Mouse (Mus musculus): Measurements from ENCODE around the gene Rasa2.
"Not testable (repeated sequence)": the region's sequence is repeated elsewhere in the genome, so short reads cannot be mapped to it uniquely, and the experiment has no call there.

Rasa2 gene

DNA sequence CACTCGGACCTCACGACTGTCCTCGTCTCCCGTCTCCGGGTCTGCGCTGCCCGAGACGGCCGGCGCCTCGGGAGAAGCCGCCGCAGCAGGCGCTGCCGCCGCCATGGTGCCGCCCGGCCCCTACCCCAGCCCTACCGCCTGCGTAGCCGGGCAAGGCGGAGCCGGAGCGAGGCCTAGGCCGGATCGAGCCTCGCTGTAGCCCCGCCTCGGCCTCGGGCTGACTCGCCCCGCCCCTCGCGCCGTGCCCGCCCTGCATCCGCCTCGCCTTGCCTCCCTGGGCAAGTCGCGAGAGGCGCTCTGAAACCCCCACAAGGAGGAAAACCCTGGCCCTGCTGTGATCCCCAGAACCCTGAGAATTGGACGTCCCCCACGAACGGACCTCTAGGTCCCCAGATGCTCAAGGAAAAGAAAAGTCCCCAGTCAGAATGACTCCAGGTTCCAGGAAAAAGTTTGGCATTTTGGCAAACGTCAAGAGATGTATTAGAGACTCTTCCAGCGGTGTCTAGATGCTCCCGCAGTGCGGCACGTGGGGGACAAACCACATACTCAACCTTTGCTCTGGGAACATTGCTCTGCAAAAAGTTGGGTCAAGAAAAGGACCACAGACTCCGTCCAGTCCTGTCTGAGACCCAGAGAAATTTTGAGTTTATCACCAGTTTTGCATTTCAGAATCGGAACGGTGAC lies at the start of gene Rasa2:
Rasa2 (minus strand) TSS at position 229 of the 684 bp plus-strand sequence.
- DNase-seq = peak; percentile 96 to 97

GRCm38 (mm10) chr9:96678611-96679010 lies 47.2 kb upstream of the Rasa2 start:
- no peak for DNase-seq

DNA sequence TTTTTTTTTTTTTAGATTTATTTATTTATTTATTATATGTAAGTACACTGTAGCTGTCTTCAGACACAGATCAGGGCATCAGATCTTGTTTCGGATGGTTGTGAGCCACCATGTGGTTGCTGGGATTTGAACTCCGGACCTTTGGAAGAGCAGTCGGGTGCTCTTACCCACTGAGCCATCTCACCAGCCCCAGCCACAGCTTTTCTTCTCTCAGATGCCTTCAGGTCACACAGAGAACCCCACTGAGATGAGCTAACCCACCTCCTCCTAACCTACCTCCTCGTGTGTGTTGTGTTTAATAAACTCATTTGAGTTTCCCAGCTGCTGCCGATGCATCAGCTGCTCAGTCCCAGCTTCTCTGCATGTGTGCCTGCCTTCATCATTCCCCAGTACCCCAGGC lies 46.3 kb upstream of the Rasa2 start:
- not testable (repeated sequence) for DNase-seq

DNA sequence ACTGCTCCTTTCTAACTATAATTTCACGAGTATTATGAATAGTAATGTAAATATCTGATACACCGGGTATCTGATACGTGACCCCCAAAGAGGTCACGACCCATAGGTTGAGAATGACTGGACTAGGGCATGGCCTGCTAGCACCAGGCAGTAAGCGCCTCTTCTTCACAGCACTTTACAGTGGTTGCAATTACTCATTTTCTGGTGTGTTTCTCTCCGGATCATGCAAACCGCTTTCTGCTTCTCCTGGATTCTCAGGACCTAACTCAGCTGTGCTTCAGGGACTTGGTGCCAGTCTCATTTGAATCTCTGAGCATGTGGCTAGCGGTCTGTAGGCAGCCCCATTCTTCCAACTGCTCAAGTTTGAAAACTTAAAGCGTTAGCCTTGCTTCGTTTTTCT lies 45.3 kb upstream of the Rasa2 start:
- DNase-seq = no peak

DNA sequence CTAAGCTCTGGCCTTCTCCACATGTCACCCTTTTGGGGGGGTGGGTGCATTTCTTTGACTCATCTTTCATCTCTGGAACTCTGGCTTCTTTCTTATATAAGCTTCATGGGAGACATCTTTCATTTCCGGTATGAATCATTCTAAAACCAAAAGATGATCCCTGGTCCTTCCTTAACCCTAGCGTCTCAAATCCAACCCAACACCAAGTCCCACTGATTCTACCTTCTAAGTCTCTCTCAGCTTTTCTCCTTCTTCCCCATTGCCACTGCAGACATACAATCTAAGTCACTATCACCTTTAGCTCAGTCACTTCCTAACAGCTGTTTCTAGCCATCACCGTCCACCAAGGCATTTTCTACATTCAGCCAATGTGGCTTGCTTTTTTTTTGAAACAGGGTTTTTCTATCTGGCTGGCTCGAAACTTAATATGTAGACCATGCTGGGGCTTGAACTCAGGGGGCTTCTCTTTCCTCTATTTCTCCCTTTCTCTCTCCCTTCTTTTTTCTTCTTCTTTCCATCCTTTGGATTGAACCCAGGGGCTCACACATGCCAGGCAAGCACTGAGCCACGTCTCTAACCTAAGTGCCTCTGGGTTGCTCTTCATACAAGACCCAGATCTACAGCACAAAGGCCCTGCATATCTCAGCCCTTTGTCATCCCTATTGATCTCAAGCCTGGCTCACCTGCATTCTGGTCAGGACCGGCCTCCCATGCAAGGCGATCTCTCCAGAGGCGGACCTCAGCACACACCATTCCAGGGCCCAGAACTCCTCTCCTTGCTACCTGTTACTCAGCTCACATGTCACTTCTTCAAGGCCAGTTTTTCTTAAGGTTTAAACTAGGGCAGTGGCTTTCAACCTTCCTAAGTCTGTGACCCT lies 44.6 kb upstream of the Rasa2 start:
- no peak for DNase-seq

DNA sequence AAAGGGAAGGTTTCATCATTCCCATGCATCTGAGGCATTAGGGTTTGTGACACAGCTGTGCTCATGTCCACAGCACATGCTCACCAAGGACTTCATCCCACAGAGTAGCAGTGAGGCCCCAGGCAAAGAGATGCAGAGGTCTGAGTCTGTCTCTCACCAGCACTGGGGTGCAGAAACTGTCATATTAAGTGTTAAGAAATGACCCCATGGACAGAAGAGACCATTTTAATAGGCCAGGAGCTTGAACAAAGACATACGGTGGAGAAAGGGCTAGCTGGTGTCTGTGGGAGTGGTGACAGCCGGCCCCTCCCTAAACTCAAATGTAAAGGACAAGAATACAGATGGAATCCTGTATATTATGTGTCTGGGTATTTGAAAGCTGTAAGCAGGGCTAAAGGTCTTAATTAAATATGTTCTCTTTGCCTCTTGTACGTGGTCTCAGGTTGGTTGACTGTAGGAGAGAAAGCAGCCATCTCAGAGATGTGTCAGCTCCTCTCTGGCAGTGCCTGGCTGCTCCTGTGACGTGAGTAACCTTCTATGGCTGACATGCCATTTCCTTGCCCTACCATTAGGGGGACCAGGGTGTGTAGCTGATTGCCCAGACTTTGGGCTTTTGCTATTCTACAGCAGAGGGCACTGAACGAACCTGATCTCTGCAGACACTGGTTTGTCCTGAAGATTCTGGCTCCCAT lies 43.8 kb upstream of the Rasa2 start:
- DNase-seq = peak; percentile 68 to 76

GRCm38 (mm10) chr9:96674301-96674700 lies 42.9 kb upstream of the Rasa2 start:
- DNase-seq = no peak

DNA sequence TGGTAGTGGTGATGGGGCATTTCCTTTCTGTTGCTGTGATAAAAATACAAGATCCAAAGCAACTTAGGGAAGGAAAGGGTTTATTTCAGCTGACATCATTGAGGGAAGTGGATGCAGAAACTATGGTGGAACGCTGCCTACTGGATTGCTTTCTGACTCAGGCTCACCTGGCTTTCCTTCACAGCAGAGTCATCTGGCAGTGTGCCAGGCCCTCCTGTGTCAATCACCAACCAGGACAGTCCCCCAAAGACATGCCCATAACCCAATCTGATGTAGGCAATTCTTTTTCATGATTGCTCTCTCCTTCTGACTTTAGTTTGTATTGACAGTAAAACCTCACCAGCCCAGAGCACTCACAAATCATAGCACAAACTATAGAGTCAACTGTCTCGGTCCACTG lies 41.0 kb upstream of the Rasa2 start:
- no peak for DNase-seq

GRCm38 (mm10) chr9:96671249-96671648 lies 39.8 kb upstream of the Rasa2 start:
- no peak for DNase-seq

- peak; percentile 93 to 96 for DNase-seq
Observed at GRCm38 (mm10) chr9:96669877-96670276, 38.5 kb upstream of the Rasa2 start.

- peak; percentile 67 to 73 for DNase-seq
Observed at GRCm38 (mm10) chr9:96668628-96669027, 37.2 kb upstream of the Rasa2 start.

- DNase-seq = no peak
Observed at GRCm38 (mm10) chr9:96660510-96661244, 29.3 kb upstream of the Rasa2 start.

GRCm38 (mm10) chr9:96659801-96660200 lies 28.4 kb upstream of the Rasa2 start:
- no peak for DNase-seq

- DNase-seq = no peak
Observed at GRCm38 (mm10) chr9:96653538-96653937, 22.1 kb upstream of the Rasa2 start.

GRCm38 (mm10) chr9:96652763-96653162 lies 21.3 kb upstream of the Rasa2 start:
- DNase-seq = peak; percentile 46 to 55

DNA sequence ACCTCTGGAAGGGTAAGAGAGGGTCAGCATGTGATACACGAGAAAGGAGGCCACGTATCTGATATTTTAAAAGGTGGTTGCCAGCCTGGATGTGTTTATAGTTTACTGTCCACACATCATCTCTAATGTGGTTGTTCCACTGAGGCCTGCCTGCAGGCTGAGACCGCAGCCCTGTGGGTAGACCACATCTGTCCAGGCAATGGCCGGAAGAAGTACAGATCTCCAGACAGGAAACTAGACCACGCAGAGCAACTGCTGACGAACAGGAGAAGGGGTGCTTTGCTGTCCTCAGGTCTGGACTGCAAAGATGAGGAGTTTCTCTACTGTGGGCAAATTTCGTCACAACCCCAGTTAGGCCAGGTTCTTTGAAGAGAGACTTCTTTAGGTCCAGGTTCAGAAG lies 19.4 kb upstream of the Rasa2 start:
- DNase-seq = no peak

DNA sequence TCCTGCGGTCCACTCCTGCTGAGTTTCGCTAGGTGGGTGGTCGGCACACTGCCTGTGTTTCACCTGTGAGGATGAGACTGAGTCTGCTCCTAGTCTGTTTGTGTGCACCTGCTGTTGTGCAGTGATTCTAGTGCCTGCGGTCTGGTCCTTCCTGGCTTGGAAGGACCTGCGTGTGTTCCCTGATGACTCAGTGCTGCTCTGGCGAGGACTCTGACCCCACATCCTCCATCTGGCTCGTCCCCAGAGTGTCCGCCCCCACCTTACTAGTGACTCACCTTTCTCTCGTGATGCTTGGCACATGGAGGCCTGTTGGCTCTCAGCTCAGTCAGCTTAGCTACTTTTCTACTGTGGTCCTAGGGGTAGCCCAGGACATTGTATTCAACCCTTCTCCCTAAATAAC lies 18.5 kb upstream of the Rasa2 start:
- peak; percentile 52 to 64 for DNase-seq

- no peak for DNase-seq
Observed at GRCm38 (mm10) chr9:96649362-96649761, 17.9 kb upstream of the Rasa2 start.

DNA sequence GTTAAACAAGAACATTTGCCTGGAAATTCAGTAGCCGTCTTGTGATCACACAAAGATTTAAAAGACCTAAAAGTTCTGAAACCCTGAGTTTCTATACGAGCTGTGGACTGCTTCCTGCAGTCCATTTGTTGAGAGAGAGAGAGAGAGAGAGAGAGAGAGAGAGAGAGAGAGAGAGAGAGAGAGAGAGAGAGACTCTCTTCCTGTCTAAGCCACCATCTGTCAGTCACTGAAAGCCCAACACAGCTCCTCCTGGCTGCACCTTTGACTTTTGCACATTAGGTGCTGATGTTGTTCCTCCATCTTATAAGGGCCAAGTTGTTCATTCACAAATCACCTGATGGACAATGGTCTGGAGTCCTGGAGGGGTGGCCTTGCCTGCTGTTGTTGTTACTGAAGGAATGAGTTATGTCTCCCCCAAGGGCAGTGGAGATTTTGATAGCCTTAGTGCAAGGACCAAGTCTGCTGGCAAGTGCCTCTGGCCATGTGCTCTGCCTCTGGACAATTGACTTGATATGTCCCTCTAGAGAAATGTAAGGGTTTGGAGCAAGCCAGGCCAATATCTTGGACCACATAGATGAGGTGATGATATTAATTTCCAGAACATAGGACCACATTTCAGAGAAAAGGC lies 15.4 kb upstream of the Rasa2 start:
- DNase-seq = no peak

DNA sequence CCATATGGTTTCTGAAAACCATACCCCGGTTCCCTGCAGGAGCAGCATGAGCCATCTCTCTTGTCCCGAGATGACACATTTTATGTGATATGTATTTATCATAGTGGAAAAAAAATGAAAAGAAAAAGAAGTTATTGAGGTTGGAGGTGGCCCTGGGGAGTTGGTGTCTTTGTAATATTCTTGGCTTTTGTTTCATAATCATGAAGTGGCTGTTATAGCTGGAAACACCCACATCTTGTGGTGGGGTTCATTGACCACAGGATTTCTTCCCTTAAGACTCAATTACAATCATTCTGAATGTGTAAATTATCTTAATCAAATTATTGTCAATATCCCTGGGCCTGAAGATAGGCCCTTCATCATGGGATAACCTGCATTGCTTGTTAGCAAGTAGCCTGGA lies 13.4 kb upstream of the Rasa2 start:
- no peak for DNase-seq

- DNase-seq = not testable (repeated sequence)
Observed at GRCm38 (mm10) chr9:96644002-96644401, 12.6 kb upstream of the Rasa2 start.

- DNase-seq = no peak
Observed at GRCm38 (mm10) chr9:96639451-96639850, 8.0 kb upstream of the Rasa2 start.
